Mouse (Mus musculus) limb, embryonic 14.5 days (tissue): ENCODE results near the gene Ppdpf. TPM values are rescaled to one million over a fixed set of nuclear protein-coding genes. Genes with fewer than 3 reads are reported as not detected.
A peak's percentile ranks its signal among the peaks of the same experiment; 100 is the strongest.

Source experiments
- ATAC-seq: fragments of 200-750 bp; cut with Nextera tagmentation; 2 replicates; pipeline ENCODE4 v1.8.0; 2017; ENCODE audit warnings: low read depth, moderate number of reproducible peaks, moderate TSS enrichment; ENCODE audit not compliant: low FRiP score
- DNase-seq: peaks from one replicate; pipeline ENCODE4 v3.0.0-alpha.2; 2015; ENCODE audit warnings: low spot score
- H3K27ac ChIP-seq: fragments of 300-500 bp; sonication (generic); replicated peaks from 2 replicates; pipeline ENCODE4 v1.5.1; 2014; ENCODE audit warnings: low read depth, mild to moderate bottlenecking, low read length, moderate library complexity, mixed read lengths
- H3K27me3 ChIP-seq: fragments of 300-500 bp; sonication (generic); 2 replicates; pipeline ENCODE4 v1.6.1; 2014; ENCODE audit warnings: low read length, mixed read lengths; ENCODE audit not compliant: control insufficient read depth, insufficient read depth
- H3K36me3 ChIP-seq: fragments of 300-500 bp; sonication (generic); 2 replicates; pipeline ENCODE4 v1.6.1; 2014; ENCODE audit warnings: mild to moderate bottlenecking, low read length, moderate library complexity, mixed read lengths; ENCODE audit not compliant: control insufficient read depth, insufficient read depth
- H3K4me1 ChIP-seq: fragments of 300-500 bp; sonication (generic); 2 replicates; pipeline ENCODE4 v1.6.1; 2014; ENCODE audit warnings: antibody characterized with exemption, low read length, mixed read lengths; ENCODE audit not compliant: control insufficient read depth, insufficient read depth
- H3K4me2 ChIP-seq: fragments of 300-500 bp; sonication (generic); replicated peaks from 2 replicates; pipeline ENCODE4 v1.6.1; 2014; ENCODE audit warnings: low read depth, mild to moderate bottlenecking, low read length, moderate library complexity; ENCODE audit not compliant: severe bottlenecking
- H3K4me3 ChIP-seq: fragments of 300-500 bp; sonication (generic); replicated peaks from 2 replicates; pipeline ENCODE4 v1.5.1; 2014; ENCODE audit warnings: low read length
- H3K9ac ChIP-seq: fragments of 300-500 bp; sonication (generic); 2 replicates; pipeline ENCODE4 v1.6.1; 2014; ENCODE audit warnings: mild to moderate bottlenecking, low read depth, low read length, moderate library complexity; ENCODE audit not compliant: severe bottlenecking
- H3K9me3 ChIP-seq: fragments of 300-500 bp; sonication (generic); 2 replicates; pipeline ENCODE4 v1.6.1; 2016; ENCODE audit warnings: low read length; ENCODE audit not compliant: control insufficient read depth
- POLR2A ChIP-seq: fragments of 200-500 bp; IDR thresholded peaks from 2 replicates; pipeline ENCODE4 v1.8.0; 2012; ENCODE audit warnings: inconsistent platforms, mild to moderate bottlenecking, moderate library complexity, borderline replicate concordance; ENCODE audit not compliant: insufficient read depth, insufficient read length; ENCODE audit errors: extremely low read depth
- WGBS: fragments of 180-500 bp; shearing (Covaris S2); extraction: QIAGEN DNeasy Blood & Tissue Kit; methylation state at CpG from one replicate; pipeline ENCODE4 v1.1.7; 2014; 5-methylcytosine and 5-hydroxymethylcytosine counted together
- polyA plus RNA-seq, 2 experiments: library from polyadenylated mRNA; depleted of rRNA in 1 of 2; stranded (reverse) in 1 of 2; unstranded in 1 of 2; fragments of >200 nt; fragmentation: Nextera tagmentation in 1 of 2; extraction: Ambion mirVana in 1 of 2; gene quantifications; 2 replicates each; pipeline versions ENCODE4 v1.2.1 to v1.2.3; 2012 to 2014

Gene Ppdpf
- polyA plus RNA-seq (2012; rRNA removed) (148 and 220 TPM in 2 replicates), polyA plus RNA-seq (2014; fragmentation: Nextera tagmentation; extraction: Ambion mirVana) (294 and 354 TPM in 2 replicates)

- under 1% methylated on average over 61 of the region's 64 CpGs for WGBS
- peak; percentile 93 for ATAC-seq
- H3K27me3 ChIP-seq: no peaks in the 10 kb centered on the region
- H3K4me3 ChIP-seq: peak within 1 kb of the TSS; percentile 70
- peak within 1 kb of the TSS; percentile 66 for H3K4me2 ChIP-seq
- H3K4me1 ChIP-seq: peaks cover 8% of the 10 kb centered on the region; the same call in 1 of the 2 replicates
- H3K27ac ChIP-seq: peak within 1 kb of the TSS; percentile 96
- DNase-seq: peak; percentile 94
- H3K9ac ChIP-seq: peak within 1 kb of the TSS; percentile 94
- H3K9me3 ChIP-seq: no peaks in the 10 kb centered on the region
- 0 out of 2 replicates have a peak, but pooled peaks have one; percentile 37 for TF ChIP-seq POLR2A
- H3K36me3 ChIP-seq: peaks cover 12% of the 10 kb centered on the region; the same call in 1 of the 2 replicates
These were observed at the start of gene Ppdpf for GRCm38 (mm10) chr2:181187121-181188000. Gene Ppdpf, plus strand, starts transcription at chr2:181187247.

GRCm38 (mm10) chr2:181139641-181140193 is 47.3 kb upstream of the Ppdpf start:
- no peak for TF ChIP-seq POLR2A
- ATAC-seq (no peak), DNase-seq (no peak)
- Histone ChIP-seq H3K9me3 (no peaks in the 10 kb centered on the region), H3K4me3 (no peak overlapping the region), H3K4me2 (no peak overlapping the region), H3K9ac (no peak overlapping the region), H3K36me3 (no peaks in the 10 kb centered on the region), H3K27me3 (peaks cover 26% of the 10 kb centered on the region), H3K4me1 (no peaks in the 10 kb centered on the region), H3K27ac (no peak overlapping the region)
- WGBS: 81% methylated on average over 5 of the region's 5 CpGs

- no peak overlapping the region for H3K27ac ChIP-seq
- peaks cover 4% of the 10 kb centered on the region; the same call in 1 of the 2 replicates for H3K4me1 ChIP-seq
- DNase-seq (no peak), ATAC-seq (no peak)
- H3K36me3 ChIP-seq: no peaks in the 10 kb centered on the region
- no peak overlapping the region for H3K4me3 ChIP-seq
- no peak overlapping the region for H3K4me2 ChIP-seq
- H3K9ac ChIP-seq: no peak overlapping the region
- 0 out of 2 replicates have a peak, but pooled peaks cover 6% of the 10 kb centered on the region for H3K27me3 ChIP-seq
- no peaks in the 10 kb centered on the region for H3K9me3 ChIP-seq
- 50% methylated on average over 8 of the region's 8 CpGs for WGBS
- no peak for TF ChIP-seq POLR2A
These were observed 44.3 kb upstream of the Ppdpf start for GRCm38 (mm10) chr2:181142703-181143135.

- 71% methylated on average over 2 of the region's 2 CpGs for WGBS
- TF ChIP-seq POLR2A: no peak
- H3K9ac ChIP-seq: no peak overlapping the region
- DNase-seq (no peak), ATAC-seq (no peak)
- H3K4me3 ChIP-seq: no peak overlapping the region
- peaks cover 9% of the 10 kb centered on the region; the same call in 1 of the 2 replicates for H3K27me3 ChIP-seq
- H3K4me1 ChIP-seq: peaks cover 4% of the 10 kb centered on the region; the same call in 1 of the 2 replicates
- no peaks in the 10 kb centered on the region for H3K36me3 ChIP-seq
- no peaks in the 10 kb centered on the region for H3K9me3 ChIP-seq
- H3K27ac ChIP-seq: no peak overlapping the region
- H3K4me2 ChIP-seq: no peak overlapping the region
These were observed 43.4 kb upstream of the Ppdpf start for GRCm38 (mm10) chr2:181143509-181144276.

GRCm38 (mm10) chr2:181144675-181145074 is 42.4 kb upstream of the Ppdpf start:
- peaks cover 15% of the 10 kb centered on the region; the same call in 1 of the 2 replicates for H3K27me3 ChIP-seq

More at GRCm38 (mm10) chr2:181144675-181145074, 42.4 kb upstream of the Ppdpf start:
- H3K27ac ChIP-seq: no peak overlapping the region
- 67% methylated on average over 2 of the region's 2 CpGs for WGBS
- H3K4me3 ChIP-seq: no peak overlapping the region
- no peak for TF ChIP-seq POLR2A
- H3K9ac ChIP-seq: no peak overlapping the region
- ATAC-seq: no peak
- H3K36me3 ChIP-seq: no peaks in the 10 kb centered on the region
- no peak for DNase-seq
- H3K9me3 ChIP-seq: no peaks in the 10 kb centered on the region
- H3K4me2 ChIP-seq: no peak overlapping the region
- peaks cover 4% of the 10 kb centered on the region; the same call in 1 of the 2 replicates for H3K4me1 ChIP-seq
